Mouse (Mus musculus): ENCODE measurements at regions not wholly inside any gene's neighbourhood (a gene's known extent, or its start where the extent isn't known, plus 50 kb on each side); places are given as distances from the start of the nearest gene placed in this dataset.

DNA sequence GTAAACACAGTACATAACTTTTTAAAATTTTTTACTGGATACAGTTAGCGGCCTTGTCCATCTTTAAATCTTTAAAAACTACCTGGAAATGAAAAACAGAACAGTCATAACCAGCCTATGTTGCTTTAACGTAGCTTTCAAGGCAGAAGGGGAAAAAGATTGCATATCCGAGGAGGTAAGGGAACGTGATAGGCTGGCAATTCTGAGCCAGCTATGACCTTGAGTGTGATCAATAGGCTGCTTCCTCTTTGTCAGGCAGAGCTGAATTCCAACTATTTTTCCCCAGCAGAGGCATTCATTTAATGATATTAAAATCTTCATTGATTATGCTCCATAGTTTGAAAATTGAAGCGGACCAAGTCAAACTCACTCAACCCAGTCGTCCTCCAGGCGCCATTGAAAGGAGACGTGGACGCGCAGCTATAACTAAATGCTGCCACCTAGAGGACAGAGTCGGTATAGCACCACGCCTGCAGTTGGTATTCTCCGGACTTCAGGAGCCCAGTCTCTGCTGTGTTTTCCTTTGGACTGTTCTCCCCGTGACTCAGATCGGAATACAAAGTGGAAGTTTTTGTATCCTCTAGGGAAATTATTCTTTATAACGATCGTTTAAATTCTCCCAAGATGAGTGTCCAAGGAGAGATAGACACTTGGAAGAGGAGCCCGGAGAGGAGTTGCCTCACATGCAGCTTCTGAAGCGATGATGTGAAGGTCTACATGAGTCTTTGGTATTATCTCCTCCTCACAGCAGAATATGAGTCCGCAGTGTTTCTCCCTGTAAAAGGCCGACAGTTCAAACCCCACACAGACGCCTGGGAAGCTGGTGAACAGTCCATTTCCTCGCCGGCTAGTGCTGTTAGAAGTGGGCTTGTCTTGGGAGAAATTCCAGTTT, 858.2 kb upstream of the Car8 start:
- Histone ChIP-seq H3K27me3 (ENCODE audit: low read depth, poor library complexity, severe bottlenecking) (peaks cover 21% of the 10 kb centered on the region), H3K4me3 (no peak overlapping the region), H3K4me1 (peaks cover 38% of the 10 kb centered on the region), H3K9me3 (replicated peaks) (no peaks in the 10 kb centered on the region), H3K27ac (0 out of 2 replicates have a peak overlapping the region, but pooled peaks have one; percentile 6), H3K36me3 (no peaks in the 10 kb centered on the region)
- DNase-seq (ENCODE audit: low spot score) = peak; percentile 92
- WGBS = 32% methylated on average over 24 of the region's 24 CpGs

DNA sequence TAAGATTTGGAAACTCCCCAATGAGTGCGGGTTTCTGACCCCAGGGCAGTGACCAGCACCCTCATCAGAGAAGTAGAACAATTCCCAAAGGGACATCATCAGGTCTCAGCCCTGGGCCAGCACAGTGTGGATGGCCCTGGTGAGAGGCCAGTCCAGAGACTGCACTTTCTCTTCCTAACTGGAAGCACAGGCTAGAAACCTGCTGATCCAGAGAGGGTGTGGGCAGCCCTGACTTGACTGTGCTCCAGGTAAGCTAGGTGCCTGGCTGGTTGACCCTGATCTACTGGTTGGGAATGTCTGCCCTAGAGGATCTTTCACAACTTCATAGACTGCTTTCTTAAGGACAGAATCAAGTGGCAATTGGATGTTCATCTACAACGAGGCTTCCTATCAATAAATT, 857.4 kb upstream of the Car8 start:
- Histone ChIP-seq H3K4me3 (no peak overlapping the region), H3K9me3 (replicated peaks) (no peaks in the 10 kb centered on the region), H3K27ac (no peak overlapping the region), H3K4me1 (peaks cover 38% of the 10 kb centered on the region), H3K27me3 (ENCODE audit: low read depth, poor library complexity, severe bottlenecking) (peaks cover 21% of the 10 kb centered on the region), H3K36me3 (no peaks in the 10 kb centered on the region)
- WGBS = 84% methylated on average over 2 of the region's 2 CpGs
- DNase-seq (ENCODE audit: low spot score) = no peak

DNA sequence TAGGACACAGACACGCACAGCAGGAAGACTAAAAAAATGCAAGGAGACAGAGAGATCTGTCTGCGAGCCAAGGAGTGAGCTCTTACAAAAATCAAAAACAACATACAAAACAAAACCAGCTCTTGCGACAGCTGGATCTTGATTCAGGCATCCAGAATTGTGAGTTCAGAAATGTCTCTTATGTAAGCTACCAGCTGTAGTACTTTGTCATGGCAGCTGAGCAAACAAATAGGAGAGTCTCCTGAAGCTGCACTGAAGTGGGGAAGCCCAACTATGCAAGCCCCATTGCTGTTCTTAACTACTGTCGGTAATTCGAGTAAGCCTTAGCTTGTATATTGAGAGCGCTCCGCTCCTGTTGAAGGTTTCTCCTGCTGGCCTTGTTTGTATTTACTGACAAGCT, 856.8 kb upstream of the Car8 start:
- peaks cover 21% of the 10 kb centered on the region for H3K27me3 ChIP-seq (ENCODE audit: low read depth, poor library complexity, severe bottlenecking)
- H3K36me3 ChIP-seq = no peaks in the 10 kb centered on the region
- H3K27ac ChIP-seq = no peak overlapping the region
- no peak overlapping the region for H3K4me3 ChIP-seq
- no peak for DNase-seq (ENCODE audit: low spot score)
- WGBS = 53% methylated on average over 7 of the region's 7 CpGs
- no peaks in the 10 kb centered on the region for H3K9me3 ChIP-seq (replicated peaks)
- H3K4me1 ChIP-seq = peaks cover 38% of the 10 kb centered on the region

DNA sequence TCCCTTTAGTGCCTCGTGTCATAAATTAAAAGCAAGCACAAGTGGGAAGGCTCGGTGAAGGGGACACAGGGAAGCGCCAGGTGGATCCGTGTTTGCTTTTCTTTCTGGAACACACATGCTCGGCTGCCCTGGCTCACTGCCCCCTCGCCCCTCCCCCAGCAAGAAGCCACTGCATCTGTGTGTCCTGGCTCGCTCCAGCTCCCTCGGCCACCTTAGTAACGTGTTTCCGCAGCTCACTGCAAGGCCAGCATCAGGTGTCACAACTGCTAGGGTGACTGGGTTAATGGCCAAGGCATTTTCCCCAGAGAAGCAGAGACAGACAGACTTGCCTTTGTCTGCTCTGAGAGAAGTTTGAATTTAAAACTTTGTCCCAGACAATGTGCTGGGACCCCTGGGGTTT, 855.7 kb upstream of the Car8 start:
- no peak for DNase-seq (ENCODE audit: low spot score)
- H3K27me3 ChIP-seq (ENCODE audit: low read depth, poor library complexity, severe bottlenecking) = peaks cover 29% of the 10 kb centered on the region
- 0 out of 2 replicates have a peak overlapping the region, but pooled peaks have one; percentile 19 for H3K4me3 ChIP-seq
- no peaks in the 10 kb centered on the region for H3K36me3 ChIP-seq
- peaks cover 41% of the 10 kb centered on the region for H3K4me1 ChIP-seq
- no peaks in the 10 kb centered on the region for H3K9me3 ChIP-seq (replicated peaks)
- H3K27ac ChIP-seq = peak overlapping the region; percentile 51
- 26% methylated on average over 10 of the region's 10 CpGs for WGBS

DNA sequence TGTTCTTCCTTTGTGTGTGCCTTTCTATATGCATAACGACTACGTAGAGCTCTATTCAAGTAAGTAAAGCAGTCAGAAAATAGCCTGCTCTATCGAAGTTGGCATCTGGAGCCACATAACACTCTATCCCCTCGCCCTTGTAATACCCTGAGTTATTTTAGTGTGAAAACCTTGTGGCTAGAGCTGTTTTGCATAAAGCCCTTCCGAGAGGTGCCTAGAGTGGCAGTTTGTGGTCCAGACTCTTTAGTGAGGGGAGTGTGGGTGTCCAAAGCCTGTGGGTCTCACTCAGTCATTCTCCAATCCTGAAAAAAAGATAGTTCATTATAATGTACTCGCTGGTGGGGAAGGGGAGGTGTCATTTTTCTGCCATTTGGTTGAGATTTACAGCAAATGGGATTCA, 855.2 kb upstream of the Car8 start:
- no peaks in the 10 kb centered on the region for H3K36me3 ChIP-seq
- no peaks in the 10 kb centered on the region for H3K9me3 ChIP-seq (replicated peaks)
- no peak overlapping the region for H3K4me3 ChIP-seq
- peaks cover 41% of the 10 kb centered on the region for H3K4me1 ChIP-seq
- no peak overlapping the region for H3K27ac ChIP-seq
- WGBS = 79% methylated on average over 6 of the region's 6 CpGs
- no peak for DNase-seq (ENCODE audit: low spot score)
- peaks cover 30% of the 10 kb centered on the region for H3K27me3 ChIP-seq (ENCODE audit: low read depth, poor library complexity, severe bottlenecking)

DNA sequence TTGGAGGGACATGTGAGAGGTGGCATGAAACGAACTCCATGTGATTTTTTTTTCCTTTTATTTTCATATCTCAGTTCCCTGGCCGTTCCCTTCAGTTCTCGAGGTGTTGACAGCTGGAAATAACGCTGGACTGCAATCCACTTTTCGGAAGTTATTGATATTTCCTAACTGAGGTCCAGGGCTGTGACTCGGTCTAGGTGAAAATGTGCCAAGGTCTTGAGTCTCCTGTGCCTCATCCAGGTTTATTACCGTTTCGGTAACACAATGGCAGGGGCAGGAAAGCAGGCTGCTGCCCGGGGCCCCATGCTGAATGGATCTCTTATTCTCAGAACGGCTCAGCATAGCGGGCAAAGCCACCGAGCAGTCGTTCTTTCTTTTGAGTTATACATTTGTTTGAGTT, 844.7 kb upstream of the Car8 start:
- Histone ChIP-seq H3K27me3 (ENCODE audit: low read depth, poor library complexity, severe bottlenecking) (peaks cover 23% of the 10 kb centered on the region; the same call in 1 of the 2 replicates), H3K4me1 (peaks cover 49% of the 10 kb centered on the region), H3K9me3 (replicated peaks) (no peaks in the 10 kb centered on the region), H3K4me3 (no peak overlapping the region), H3K27ac (no peak overlapping the region), H3K36me3 (no peaks in the 10 kb centered on the region)
- DNase-seq (ENCODE audit: low spot score) = peak; percentile 53
- 69% methylated on average over 13 of the region's 13 CpGs for WGBS

DNA sequence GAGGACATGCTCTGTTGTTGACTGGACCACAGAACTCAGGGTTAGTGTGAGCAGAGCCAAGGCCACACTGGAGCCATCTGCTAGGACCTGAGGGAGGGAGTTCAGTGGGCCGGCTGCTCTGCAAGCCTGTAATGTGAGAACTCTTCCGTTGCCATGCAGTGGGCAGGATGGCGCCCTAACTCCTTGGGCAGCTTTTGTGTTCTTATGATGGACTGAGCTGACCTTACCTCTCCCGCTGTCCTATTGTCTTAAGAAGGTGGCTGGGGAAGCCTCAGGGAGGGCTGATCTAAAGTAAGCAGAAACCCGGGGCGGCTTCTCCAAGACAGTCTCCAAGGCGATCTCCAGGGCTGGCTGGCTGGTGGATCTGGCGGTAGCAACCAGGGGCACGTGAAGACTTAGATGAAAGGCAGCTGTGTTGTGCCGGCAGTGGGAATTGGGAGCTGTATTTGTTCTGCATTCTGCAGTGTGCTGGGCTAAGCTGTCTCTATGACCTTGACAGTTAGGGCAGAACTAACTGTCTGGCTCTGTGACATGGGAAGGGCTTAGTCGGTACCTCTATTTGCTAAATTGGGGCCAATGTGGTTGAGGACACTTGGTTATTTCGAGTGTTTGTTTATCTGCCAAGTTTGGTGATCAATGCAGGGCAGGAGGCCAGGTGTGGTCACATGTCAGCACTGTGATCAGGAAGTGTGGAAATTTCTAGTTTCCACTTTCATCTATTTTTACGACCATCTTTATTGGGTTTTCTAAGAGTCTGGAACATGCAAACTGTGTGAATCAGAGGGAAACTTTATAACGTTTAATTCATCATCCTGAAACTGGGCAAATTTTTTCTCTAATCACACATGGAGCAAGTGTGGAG, 843.1 kb upstream of the Car8 start:
- Histone ChIP-seq H3K36me3 (no peaks in the 10 kb centered on the region), H3K27ac (peak overlapping the region; percentile 61), H3K9me3 (replicated peaks) (no peaks in the 10 kb centered on the region), H3K4me3 (no peak overlapping the region), H3K27me3 (ENCODE audit: low read depth, poor library complexity, severe bottlenecking) (peaks cover 15% of the 10 kb centered on the region; the same call in 1 of the 2 replicates), H3K4me1 (peaks cover 49% of the 10 kb centered on the region)
- WGBS = 45% methylated on average over 14 of the region's 14 CpGs
- peak; percentile 62 for DNase-seq (ENCODE audit: low spot score)

DNA sequence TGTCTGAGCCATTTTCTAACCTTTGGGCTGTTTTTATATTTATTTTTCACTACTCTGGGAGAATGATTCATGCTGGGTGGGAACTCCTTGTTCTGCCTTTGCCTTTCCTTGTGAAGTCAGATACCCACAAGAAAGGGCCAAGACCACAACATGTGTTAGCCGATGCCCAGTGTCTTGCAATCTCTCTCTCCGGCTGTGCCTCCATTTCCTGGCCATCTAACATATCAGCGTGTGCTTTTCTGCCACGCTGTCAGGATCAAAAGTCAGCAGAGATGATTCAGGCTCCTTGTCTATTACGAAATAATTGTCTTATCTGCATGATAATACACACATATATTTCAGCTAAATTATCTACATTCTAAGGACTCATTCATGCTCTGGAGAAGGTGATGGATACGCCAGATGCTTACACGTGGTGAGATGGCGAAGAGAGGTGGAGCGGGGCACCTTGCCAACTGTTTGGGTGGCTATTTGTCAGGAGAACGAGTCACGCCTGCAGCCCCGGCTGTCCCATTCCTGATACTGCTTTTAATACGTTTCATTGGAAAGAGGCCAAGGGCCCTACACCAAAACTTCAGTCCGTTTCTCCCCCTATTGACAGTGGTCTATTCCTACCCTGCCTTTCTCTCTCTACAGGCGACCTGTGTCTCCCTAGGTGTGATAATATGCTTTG, 842.1 kb upstream of the Car8 start:
- Histone ChIP-seq H3K4me3 (no peak overlapping the region), H3K36me3 (no peaks in the 10 kb centered on the region), H3K9me3 (replicated peaks) (no peaks in the 10 kb centered on the region), H3K4me1 (peaks cover 49% of the 10 kb centered on the region), H3K27ac (no peak overlapping the region), H3K27me3 (ENCODE audit: low read depth, poor library complexity, severe bottlenecking) (peaks cover 15% of the 10 kb centered on the region; the same call in 1 of the 2 replicates)
- WGBS = 88% methylated on average over 15 of the region's 15 CpGs
- DNase-seq (ENCODE audit: low spot score) = peak; percentile 28

DNA sequence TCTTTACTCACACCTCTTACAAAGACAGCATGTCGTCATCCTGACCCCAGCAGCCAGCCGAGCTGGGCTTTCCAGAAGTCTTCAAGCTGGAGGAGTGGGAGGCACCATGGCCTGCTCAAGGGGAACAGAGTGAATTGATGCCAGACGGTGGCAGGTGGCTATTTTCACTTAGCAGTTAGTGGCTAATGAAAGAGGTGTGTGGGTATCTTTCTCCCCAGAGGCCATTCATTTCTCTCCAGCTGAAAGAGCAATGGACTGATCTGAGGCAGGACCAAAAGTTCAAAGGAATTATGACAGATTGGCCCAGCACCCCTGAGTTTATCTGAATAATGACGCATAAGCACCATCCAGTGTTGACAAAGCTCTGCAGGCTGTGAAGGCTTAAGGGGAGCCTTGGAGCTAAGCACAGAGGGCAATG, 841.0 kb upstream of the Car8 start:
- Histone ChIP-seq H3K4me3 (no peak overlapping the region), H3K9me3 (replicated peaks) (no peaks in the 10 kb centered on the region), H3K27me3 (ENCODE audit: low read depth, poor library complexity, severe bottlenecking) (peaks cover 12% of the 10 kb centered on the region; the same call in 1 of the 2 replicates), H3K36me3 (no peaks in the 10 kb centered on the region), H3K27ac (no peak overlapping the region), H3K4me1 (peaks cover 55% of the 10 kb centered on the region)
- WGBS = 12% methylated on average over 4 of the region's 4 CpGs
- DNase-seq (ENCODE audit: low spot score) = peak; percentile 66

DNA sequence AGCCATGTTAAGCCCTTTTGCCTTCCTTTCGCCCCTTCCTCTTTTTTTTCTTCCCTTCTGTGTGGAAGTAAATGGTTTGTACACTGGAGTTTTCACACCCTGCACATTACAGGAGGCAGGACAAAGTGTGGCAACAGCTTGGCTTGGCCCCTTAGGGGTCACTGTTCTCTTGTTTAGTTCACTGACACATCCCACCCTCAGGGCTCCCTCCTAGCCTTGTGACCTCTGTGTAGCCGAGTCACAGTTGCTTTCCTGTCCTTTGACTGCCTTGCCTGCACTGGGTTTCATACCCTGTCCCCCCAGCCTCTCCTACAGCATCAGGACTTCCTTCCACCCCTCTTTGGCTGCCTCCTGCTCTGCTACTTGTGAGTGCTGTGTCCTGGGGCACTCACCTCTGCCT, 835.6 kb upstream of the Car8 start:
- WGBS = 30% methylated on average over 2 of the region's 2 CpGs
- Histone ChIP-seq H3K4me1 (peaks cover 22% of the 10 kb centered on the region), H3K36me3 (no peaks in the 10 kb centered on the region), H3K27ac (peak overlapping the region; percentile 57; the same call in 1 of the 2 replicates), H3K27me3 (ENCODE audit: low read depth, poor library complexity, severe bottlenecking) (no peaks in the 10 kb centered on the region; the same call in 1 of the 2 replicates), H3K4me3 (no peak overlapping the region), H3K9me3 (replicated peaks) (no peaks in the 10 kb centered on the region)
- DNase-seq (ENCODE audit: low spot score) = no peak

DNA sequence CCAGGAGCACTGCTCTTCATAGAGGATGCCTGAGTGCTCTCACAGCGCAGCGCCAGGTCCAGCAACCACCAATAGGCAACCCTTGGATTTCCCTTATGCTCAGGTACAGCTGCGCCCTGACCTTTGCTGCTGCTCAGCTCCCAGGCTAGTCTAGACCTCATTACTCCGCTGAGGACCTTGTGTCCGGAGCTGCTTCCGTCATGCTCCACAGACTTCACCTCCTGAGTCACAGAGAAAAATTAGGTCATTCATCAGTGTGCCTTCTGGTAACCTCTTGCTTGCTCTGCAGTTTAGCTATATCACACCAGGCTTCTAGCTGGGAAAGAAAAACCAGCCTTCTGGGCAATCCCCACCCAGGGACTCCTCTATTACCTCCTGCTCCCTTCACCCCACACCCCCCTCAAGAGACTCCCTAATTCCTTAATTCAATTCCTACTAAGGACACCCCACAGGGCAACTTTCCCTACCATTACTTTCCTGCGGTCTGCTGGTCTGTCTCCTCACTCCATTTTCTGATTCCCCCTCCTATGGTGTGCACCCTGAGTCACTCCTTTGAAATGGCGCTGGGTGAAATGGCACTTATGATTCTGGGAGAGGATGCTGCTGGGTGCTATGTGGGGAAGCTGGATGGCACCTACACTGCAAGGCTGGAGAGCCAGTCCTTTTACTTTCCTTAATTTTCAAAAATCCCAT, 835.0 kb upstream of the Car8 start:
- Histone ChIP-seq H3K4me3 (no peak overlapping the region), H3K27ac (no peak overlapping the region), H3K36me3 (no peaks in the 10 kb centered on the region), H3K27me3 (ENCODE audit: low read depth, poor library complexity, severe bottlenecking) (no peaks in the 10 kb centered on the region; the same call in 1 of the 2 replicates), H3K4me1 (peaks cover 20% of the 10 kb centered on the region), H3K9me3 (replicated peaks) (no peaks in the 10 kb centered on the region)
- DNase-seq (ENCODE audit: low spot score) = no peak
- WGBS = 56% methylated on average over 8 of the region's 8 CpGs

DNA sequence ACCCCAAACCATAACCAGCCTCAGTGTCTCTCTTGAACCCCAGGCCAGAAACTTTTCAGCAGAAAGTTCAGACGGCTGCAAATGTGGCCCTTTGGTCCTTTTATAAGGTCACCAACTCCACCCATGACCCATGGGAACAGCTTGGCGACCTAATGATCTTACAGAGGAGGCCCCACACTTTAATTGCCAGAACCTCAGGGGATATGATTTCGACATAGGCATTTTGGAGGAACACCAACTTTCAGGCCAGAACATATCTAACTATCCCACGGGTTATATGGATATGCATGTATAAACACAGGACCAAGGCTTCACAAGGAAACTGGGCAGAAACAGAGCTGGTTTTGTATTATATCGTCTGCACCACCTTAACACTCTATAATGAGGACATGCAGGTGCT, 833.5 kb upstream of the Car8 start:
- Histone ChIP-seq H3K36me3 (no peaks in the 10 kb centered on the region), H3K9me3 (replicated peaks) (no peaks in the 10 kb centered on the region), H3K4me1 (peaks cover 20% of the 10 kb centered on the region), H3K27me3 (ENCODE audit: low read depth, poor library complexity, severe bottlenecking) (no peaks in the 10 kb centered on the region), H3K4me3 (no peak overlapping the region), H3K27ac (no peak overlapping the region)
- WGBS = 72% methylated on average over 5 of the region's 5 CpGs
- DNase-seq (ENCODE audit: low spot score) = no peak
